ENCODE assay signal across 15 mouse cellular contexts in the genomic region with DNA sequence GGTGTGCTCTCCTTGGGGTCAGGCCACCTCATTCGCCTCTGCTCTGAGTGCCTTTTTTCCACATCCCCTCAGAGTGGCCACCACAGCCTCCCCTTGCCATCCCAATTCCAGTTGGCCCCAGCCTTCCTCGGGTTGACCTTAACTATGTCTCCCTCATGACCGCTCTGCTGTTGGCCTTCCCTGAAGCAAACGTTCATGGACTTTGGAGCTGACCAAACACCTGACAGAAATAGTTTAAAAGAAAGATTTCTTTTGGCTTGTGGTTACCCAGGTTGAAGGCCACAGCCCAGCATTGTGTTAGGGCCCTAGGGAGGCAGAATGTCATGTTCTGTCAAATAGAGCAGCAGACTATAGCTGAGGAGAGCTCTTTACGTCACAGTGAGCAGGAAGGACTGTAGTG.
"Had no signal": no experiment of that assay in that cellular context is flagged by ENCODE, and none has a peak within 500 bp of the region (broad histone marks: within the 10 kb centered on the region; RNA-seq: fewer than 3 reads in every experiment).

No protein-coding gene starts in this region.

- H3K4me2 ChIP-seq: neural tube, embryonic 15.5 days; stomach, embryonic 15.5 days had no signal

- DNase-seq: retina, postnatal 1 day; right cerebral cortex, adult 18-20 months; right cerebral cortex, postnatal 14 days; right cerebral cortex, postnatal 25 days; right cerebral cortex, postnatal 4 days; spleen, adult 18-20 months; thymus, adult 18-20 months; thymus, adult 2 months; thymus, postnatal 14 days; thymus, postnatal 25 days; thymus, postnatal 36 days; thymus, postnatal 4 days had no signal

- H3K9ac ChIP-seq: neural tube, embryonic 15.5 days; stomach, embryonic 15.5 days had no signal

- H3K4me1 ChIP-seq: stomach, embryonic 15.5 days had no signal

- H3K4me3 ChIP-seq: neural tube, embryonic 15.5 days; stomach, embryonic 15.5 days had no signal

- H3K27me3 ChIP-seq: neural tube, embryonic 15.5 days; stomach, embryonic 15.5 days had no signal

- H3K27ac ChIP-seq: neural tube, embryonic 15.5 days; stomach, embryonic 15.5 days; stomach, postnatal 0 days had no signal

- H3K36me3 ChIP-seq: neural tube, embryonic 15.5 days; stomach, embryonic 15.5 days had no signal

- H3K9me3 ChIP-seq: stomach, embryonic 15.5 days had no signal
